Mouse (Mus musculus) gastrocnemius, adult 2 months (tissue): ENCODE results near the gene Nrip3. TPM values are rescaled to one million over a fixed set of nuclear protein-coding genes. Genes with fewer than 3 reads are reported as not detected.

Experiments
- DNase-seq: peaks from one replicate; pipeline ENCODE4 v3.0.0; 2022
- H3K27ac ChIP-seq: fragments of 200-600 bp; 2 replicates; pipeline ENCODE4 v1.8.1; 2022; ENCODE audit warnings: mild to moderate bottlenecking
- H3K4me3 ChIP-seq: fragments of 200-600 bp; 2 replicates; pipeline ENCODE4 v1.8.1; 2022; ENCODE audit warnings: mild to moderate bottlenecking, moderate library complexity
- CTCF ChIP-seq: fragments of 200-600 bp; IDR thresholded peaks from 2 replicates; pipeline ENCODE4 v1.8.1; 2022; ENCODE audit warnings: antibody characterized with exemption, mild to moderate bottlenecking, moderate library complexity
- intact Hi-C: fragments of 180-260 bp; cut with DNase I; formaldehyde crosslinking; loops from one replicate; pipeline ENCODE4 v1.15.1; 2025
- total RNA-seq, 2 experiments: library from RNA; stranded (reverse); gene quantifications; 2 replicates each; pipeline ENCODE4 v1.2.3; 2021

Nrip3 gene
- total RNA-seq, 2 experiments from 2014 or later, result not detected

GRCm38 (mm10) chr7:109713434-109713982 is 68.3 kb downstream of the Nrip3 start:
- no peak for TF ChIP-seq CTCF
- Histone ChIP-seq H3K27ac (no peak overlapping the region), H3K4me3 (no peak overlapping the region)
- DNase-seq, result no peak
- intact Hi-C loops, result no loop called here

- Histone ChIP-seq H3K27ac (no peak overlapping the region), H3K4me3 (no peak overlapping the region)
- intact Hi-C loops, result no loop called here
- DNase-seq, result no peak
- no peak for TF ChIP-seq CTCF
Observed at GRCm38 (mm10) chr7:109712198-109712597, 69.6 kb downstream of the Nrip3 start.

GRCm38 (mm10) chr7:109710069-109710468 is 71.8 kb downstream of the Nrip3 start:
- intact Hi-C loops, result no loop called here
- no peak for DNase-seq
- Histone ChIP-seq H3K4me3 (no peak overlapping the region), H3K27ac (peak overlapping the region; percentile 78)
- no peak for TF ChIP-seq CTCF

GRCm38 (mm10) chr7:109708961-109709382 is 72.9 kb downstream of the Nrip3 start:
- TF ChIP-seq CTCF, result no peak
- peak; percentile 75 for DNase-seq
- peak overlapping the region; percentile 78 for H3K27ac ChIP-seq
- intact Hi-C loops, result loop anchor here (5.0 kb wide), 2 partner anchors 83 to 373 kb away; no protein-coding TSS in a partner anchor
- no peak overlapping the region for H3K4me3 ChIP-seq

Other genes with a start within 250 kb of the Nrip3 start
- gene St5, start 78.4 kb downstream of the Nrip3 start, total RNA-seq, result 1 to 10 TPM; 6.8 to 7.7 TPM
- 10 to 100 TPM; 10.3 to 17.8 TPM for gene Akip1, start 78.3 kb downstream of the Nrip3 start, total RNA-seq
- not detected for gene BC051019, start 58.2 kb downstream of the Nrip3 start, total RNA-seq
- not detected for gene Ascl3, start 50.3 kb downstream of the Nrip3 start, total RNA-seq
- gene Tmem9b, start 29.1 kb downstream of the Nrip3 start, total RNA-seq, result 10 to 100 TPM; 28.1 to 30.4 TPM
- 1 to 10 TPM; 1.4 to 3.5 TPM for gene Scube2, start 83.7 kb upstream of the Nrip3 start, total RNA-seq
- 10 to 100 TPM; 34.4 to 52.4 TPM for gene Dennd5a, start 178.4 kb upstream of the Nrip3 start, total RNA-seq
- 10 to 100 TPM; 25.4 to 27.0 TPM for gene Tmem41b, start 204.9 kb upstream of the Nrip3 start, total RNA-seq
- 100 to 1,000 TPM in 1 of 2 experiments, 10 to 100 TPM in 1; 96.4 to 101 TPM for gene Ipo7, start 236.2 kb upstream of the Nrip3 start, total RNA-seq